Mouse (Mus musculus): Measurements from ENCODE around the gene Pank3. TPM values are rescaled to one million over a fixed set of nuclear protein-coding genes. Genes with fewer than 3 reads are reported as not detected.
A peak's percentile ranks its signal among the peaks of the same experiment; 100 is the strongest.

The Pank3 gene
- total and polyA plus RNA-seq, 3 experiments, result 18.2 to 40.2 (median 22.5) TPM

DNA sequence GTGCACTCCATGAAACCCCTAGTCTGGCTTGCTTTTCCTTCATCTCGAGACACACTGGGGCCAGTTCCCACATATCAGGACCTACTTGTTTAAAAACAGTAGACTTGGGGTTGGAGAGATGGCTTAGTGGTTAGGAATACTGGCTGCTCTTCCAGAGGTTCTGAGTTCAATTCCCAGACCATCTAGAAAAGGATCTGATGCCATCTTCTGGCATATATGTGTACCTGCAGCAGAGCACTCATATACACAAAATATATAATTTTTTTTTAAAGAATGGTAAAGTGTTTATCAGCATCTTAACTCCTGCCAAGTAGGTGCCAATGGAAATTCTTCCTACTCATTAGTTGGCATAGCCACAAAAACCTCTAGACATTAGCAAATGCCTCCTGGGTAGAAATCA, 41.1 kb upstream of the Pank3 start:
- peaks cover 6% of the 10 kb centered on the region for H3K27me3 ChIP-seq (replicated peaks)
- no peak for DNase-seq (ENCODE audit: extremely low read depth)
- dilution Hi-C loops (cut with MboI; ENCODE audit: extremely low pct_ligation_motif_present, extremely low pct_unique_long_range_greater_than_20kb, low sequenced_read_pairs), result no loop called here
- in situ Hi-C loops (cut with MboI; ENCODE audit: low pct_ligation_motif_present, low pct_unique_long_range_greater_than_20kb, low sequenced_read_pairs), result no loop called here
- no peak overlapping the region for H3K27ac ChIP-seq (ENCODE audit: insufficient read depth, low read depth)
- no peak overlapping the region for H3K4me2 ChIP-seq (ENCODE audit: insufficient read depth, low read depth, poor library complexity, severe bottlenecking)
- peaks cover 0 to 4% of the 10 kb centered on the region in 2 experiments; a peak in 1 of 4 replicates for H3K4me1 ChIP-seq (ENCODE audit: control insufficient read depth in 1 of 2, insufficient read depth in 2 of 2)
- no peak for TF ChIP-seq TBP (conservative IDR thresholded peaks at IDR 0.05; ENCODE audit: low read depth, low read length)
- TF ChIP-seq MAZ (IDR thresholded peaks at IDR 0.05; ENCODE audit: low read depth, low read length), result no peak
- TF ChIP-seq E2F4 (IDR thresholded peaks at IDR 0.05; ENCODE audit: insufficient replicate concordance, low read depth, low read length), result no peak
- TF ChIP-seq RCOR1 (conservative IDR thresholded peaks at IDR 0.05; ENCODE audit: low read depth, low read length), result no peak
- no peak for TF ChIP-seq NRF1 (IDR thresholded peaks at IDR 0.05; ENCODE audit: low read depth, low read length)
- TF ChIP-seq MXI1 (IDR thresholded peaks at IDR 0.05; ENCODE audit: low read depth, low read length), result no peak
- no peak for TF ChIP-seq MYC (IDR thresholded peaks at IDR 0.05; ENCODE audit: low read depth, low read length)
- TF ChIP-seq RAD21 (IDR thresholded peaks at IDR 0.05; ENCODE audit: low read depth, low read length), result peak; percentile 57
- peak; percentile 42 for TF ChIP-seq SMC3 (IDR thresholded peaks at IDR 0.05; ENCODE audit: low read depth, low read length)
- no peak for TF ChIP-seq JUND (conservative IDR thresholded peaks at IDR 0.05; ENCODE audit: low read depth, low read length)
- peak in 1 of 2 experiments; percentile 60; a peak in 2 of 4 replicates for TF ChIP-seq CTCF (conservative IDR thresholded peaks at IDR 0.05 in 1 of 2, IDR thresholded peaks at IDR 0.05 in 1 of 2; ENCODE audit: low read depth in 2 of 2, low read length in 2 of 2)
- no peak for TF ChIP-seq PAX5 (IDR thresholded peaks at IDR 0.05; ENCODE audit: low read length)
- no peak overlapping the region for H3K4me3 ChIP-seq (replicated peaks in 1 of 3; ENCODE audit: low read depth in 2 of 3, low read length in 2 of 3, poor library complexity in 1 of 3)
- H3K9ac ChIP-seq (ENCODE audit: insufficient read depth, low read depth), result no peak overlapping the region
- H3K9me3 ChIP-seq (replicated peaks; ENCODE audit: low read length), result peaks cover 8% of the 10 kb centered on the region
- H3K36me3 ChIP-seq (replicated peaks in 1 of 2; ENCODE audit: control insufficient read depth in 1 of 2, insufficient read depth in 1 of 2, low read length in 1 of 2), result no peaks in the 10 kb centered on the region
- H3K79me2 ChIP-seq (replicated peaks; ENCODE audit: control insufficient read depth, extremely low read depth, insufficient read depth, poor library complexity, severe bottlenecking), result no peaks in the 10 kb centered on the region

DNA sequence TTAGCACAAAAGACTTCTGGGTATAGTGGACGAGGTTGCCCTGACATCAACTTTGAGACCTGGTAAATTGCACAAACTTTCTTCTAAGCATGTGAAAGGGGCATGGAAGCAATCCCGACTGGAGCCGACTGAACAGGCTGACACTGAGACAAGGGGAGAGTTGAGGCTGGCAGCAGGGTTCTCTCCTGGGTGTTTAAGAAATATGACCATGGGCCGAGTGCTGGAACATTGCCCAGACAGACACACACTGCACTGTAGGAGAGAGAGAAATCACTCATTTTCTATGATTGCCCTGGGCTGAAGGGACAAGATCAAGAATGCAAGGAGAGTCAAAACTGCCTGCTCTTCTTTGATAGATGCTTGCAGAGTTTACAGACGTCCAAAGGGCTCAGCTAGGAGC, 40.1 kb upstream of the Pank3 start:
- Histone ChIP-seq H3K36me3 (replicated peaks in 1 of 2; ENCODE audit: control insufficient read depth in 1 of 2, insufficient read depth in 1 of 2, low read length in 1 of 2) (no peaks in the 10 kb centered on the region), H3K9ac (ENCODE audit: insufficient read depth, low read depth) (no peak overlapping the region), H3K9me3 (replicated peaks; ENCODE audit: low read length) (peaks cover 8% of the 10 kb centered on the region), H3K4me1 (ENCODE audit: control insufficient read depth in 1 of 2, insufficient read depth in 2 of 2) (peaks cover 0 to 4% of the 10 kb centered on the region in 2 experiments; a peak in 1 of 4 replicates), H3K4me3 (replicated peaks in 1 of 3; ENCODE audit: low read depth in 2 of 3, low read length in 2 of 3, poor library complexity in 1 of 3) (no peak overlapping the region), H3K79me2 (replicated peaks; ENCODE audit: control insufficient read depth, extremely low read depth, insufficient read depth, poor library complexity, severe bottlenecking) (no peaks in the 10 kb centered on the region), H3K27me3 (replicated peaks) (peaks cover 11% of the 10 kb centered on the region), H3K4me2 (ENCODE audit: insufficient read depth, low read depth, poor library complexity, severe bottlenecking) (no peak overlapping the region), H3K27ac (ENCODE audit: insufficient read depth, low read depth) (no peak overlapping the region)
- no peak for DNase-seq (ENCODE audit: extremely low read depth)
- in situ Hi-C loops (cut with MboI; ENCODE audit: low pct_ligation_motif_present, low pct_unique_long_range_greater_than_20kb, low sequenced_read_pairs), result no loop called here
- dilution Hi-C loops (cut with MboI; ENCODE audit: extremely low pct_ligation_motif_present, extremely low pct_unique_long_range_greater_than_20kb, low sequenced_read_pairs), result no loop called here
- TF ChIP-seq MXI1 (IDR thresholded peaks at IDR 0.05; ENCODE audit: low read depth, low read length), result no peak
- TF ChIP-seq SIN3A (IDR thresholded peaks at IDR 0.05; ENCODE audit: low read length), result no peak
- TF ChIP-seq ZKSCAN1 (IDR thresholded peaks at IDR 0.05; ENCODE audit: borderline replicate concordance, low read depth, low read length), result no peak
- TF ChIP-seq ZNF384 (IDR thresholded peaks at IDR 0.05; ENCODE audit: low read depth, low read length), result no peak
- TF ChIP-seq GABPA (IDR thresholded peaks at IDR 0.05; ENCODE audit: insufficient replicate concordance, low read depth, low read length), result no peak
